Mouse (Mus musculus): ENCODE results near the gene Vmn1r82.

Gene Vmn1r82

GRCm38 (mm10) chr7:12300130-12300529 lies at the start of gene Vmn1r82:
Vmn1r82 (plus strand) TSS chr7:12300430.
- ATAC-seq (ENCODE audit: low TSS enrichment), result no peak

GRCm38 (mm10) chr7:12268169-12268568 lies 32.1 kb upstream of the Vmn1r82 start, which contains the start of gene Vmn1r81:
Vmn1r81 (minus strand) TSS chr7:12268269.
- no peak for ATAC-seq (ENCODE audit: low TSS enrichment)

- ATAC-seq (ENCODE audit: low TSS enrichment), result no peak
These were observed 29.2 kb downstream of the Vmn1r82 start, which contains the start of gene Vmn1r83 for GRCm38 (mm10) chr7:12329381-12329780. Vmn1r83 (minus strand) TSS chr7:12329481.
